Mouse (Mus musculus) intestine, embryonic 15.5 days (tissue): ENCODE measurements around the gene Grwd1. TPM values are rescaled to one million over a fixed set of nuclear protein-coding genes. Genes with fewer than 3 reads are reported as not detected.
A peak's percentile ranks its signal among the peaks of the same experiment; 100 is the strongest.

Experiments
- ATAC-seq: fragments of 200-750 bp; cut with Nextera tagmentation; 2 replicates; pipeline ENCODE4 v1.8.0; 2017; ENCODE audit warnings: moderate TSS enrichment, moderate library complexity
- H3K27ac ChIP-seq: fragments of 300-500 bp; sonication (generic); 2 replicates; pipeline ENCODE4 v1.5.1; 2015; ENCODE audit warnings: mild to moderate bottlenecking, inconsistent platforms
- H3K27me3 ChIP-seq: fragments of 300-500 bp; sonication (generic); replicated peaks from 2 replicates; pipeline ENCODE4 v1.6.1; 2015; ENCODE audit warnings: inconsistent platforms
- H3K36me3 ChIP-seq: fragments of 300-500 bp; sonication (generic); 2 replicates; pipeline ENCODE4 v1.6.1; 2015; ENCODE audit warnings: inconsistent platforms
- H3K4me1 ChIP-seq: fragments of 300-500 bp; sonication (generic); replicated peaks from 2 replicates; pipeline ENCODE4 v1.6.1; 2015; ENCODE audit warnings: inconsistent platforms
- H3K4me2 ChIP-seq: fragments of 300-500 bp; sonication (generic); replicated peaks from 2 replicates; pipeline ENCODE4 v1.6.1; 2015; ENCODE audit warnings: mild to moderate bottlenecking, inconsistent platforms
- H3K4me3 ChIP-seq: fragments of 300-500 bp; sonication (generic); replicated peaks from 2 replicates; pipeline ENCODE4 v1.5.1; 2015; ENCODE audit warnings: inconsistent platforms
- H3K9ac ChIP-seq: fragments of 300-500 bp; sonication (generic); 2 replicates; pipeline ENCODE4 v1.6.1; 2015; ENCODE audit warnings: inconsistent platforms
- H3K9me3 ChIP-seq: fragments of 300-500 bp; sonication (generic); 2 replicates; pipeline ENCODE4 v1.6.1; 2016; ENCODE audit warnings: inconsistent platforms
- WGBS: fragments of 180-500 bp; shearing (Covaris S2); methylation state at CpG from one replicate; pipeline ENCODE4 v1.1.7; 2015; 5-methylcytosine and 5-hydroxymethylcytosine counted together
- polyA plus RNA-seq: library from polyadenylated mRNA; unstranded; fragments of >200 nt; fragmentation: Nextera tagmentation; extraction: Ambion mirVana; gene quantifications from 2 replicates; pipeline ENCODE4 v1.2.1, GENCODE M21; 2015

Gene Grwd1
- polyA plus RNA-seq, 1 experiment from 2014 or later: 71.3 TPM

DNA sequence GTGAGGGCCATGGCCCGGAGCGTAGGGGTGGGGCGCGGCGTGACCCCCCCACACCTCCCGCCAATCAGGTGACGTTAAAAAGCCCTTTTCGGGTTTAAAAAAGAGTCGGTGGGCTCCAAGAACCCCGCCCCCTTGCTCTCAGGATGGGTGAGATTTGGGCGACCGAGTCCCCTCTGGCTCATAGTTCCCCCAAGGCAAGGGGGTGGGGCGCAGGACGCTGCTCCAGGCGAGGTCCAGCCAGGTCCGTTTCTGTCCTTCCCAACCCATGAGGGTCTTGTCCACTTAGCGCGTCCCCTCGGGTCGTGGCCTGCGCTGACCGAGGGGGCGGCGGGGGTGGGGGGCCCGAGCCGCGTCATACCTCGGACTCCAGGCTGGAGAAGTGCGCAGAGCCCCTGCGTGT lies 1.7 kb upstream of the Grwd1 start:
- Histone ChIP-seq H3K4me2 (peak overlapping the region; percentile 80), H3K4me1 (peaks cover 26% of the 10 kb centered on the region), H3K27me3 (peaks cover 45% of the 10 kb centered on the region), H3K9ac (0 out of 2 replicates have a peak overlapping the region, but pooled peaks have one; percentile 44), H3K36me3 (peaks cover 9% of the 10 kb centered on the region), H3K27ac (no peak overlapping the region), H3K9me3 (no peaks in the 10 kb centered on the region), H3K4me3 (peak overlapping the region; percentile 46)
- no peak for ATAC-seq
- 9% methylated on average over 30 of the region's 30 CpGs for WGBS

DNA sequence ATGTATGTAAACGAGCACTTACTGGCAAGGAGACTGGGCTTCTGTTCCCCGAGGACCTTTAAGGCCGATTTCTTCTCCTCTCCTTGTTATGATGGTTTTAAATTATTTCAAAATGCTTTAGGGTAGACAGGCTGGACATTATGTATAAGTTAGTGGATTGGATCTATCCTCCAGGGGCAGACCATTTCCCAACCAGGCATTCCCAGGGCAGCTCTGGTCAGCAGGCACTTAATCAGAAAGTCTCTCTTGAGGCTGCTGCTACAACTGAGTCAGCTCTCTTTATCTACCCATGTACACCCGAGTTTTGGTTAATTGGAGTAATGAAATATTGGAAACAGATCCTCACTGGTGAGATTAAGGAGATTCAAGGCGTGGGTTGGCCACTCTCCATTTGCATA lies 383 bp upstream of the Grwd1 start:
- H3K4me2 ChIP-seq: peak overlapping the region; percentile 67
- H3K4me3 ChIP-seq: peak overlapping the region; percentile 80
- H3K36me3 ChIP-seq: peaks cover 22% of the 10 kb centered on the region
- WGBS: 26% methylated on average over 5 of the region's 5 CpGs
- H3K4me1 ChIP-seq: peaks cover 26% of the 10 kb centered on the region
- no peak overlapping the region for H3K27ac ChIP-seq
- H3K9ac ChIP-seq: peak overlapping the region; percentile 63; the same call in 1 of the 2 replicates
- ATAC-seq: peak; percentile 13; the same call in 1 of the 2 replicates
- no peaks in the 10 kb centered on the region for H3K9me3 ChIP-seq
- peaks cover 45% of the 10 kb centered on the region for H3K27me3 ChIP-seq

DNA sequence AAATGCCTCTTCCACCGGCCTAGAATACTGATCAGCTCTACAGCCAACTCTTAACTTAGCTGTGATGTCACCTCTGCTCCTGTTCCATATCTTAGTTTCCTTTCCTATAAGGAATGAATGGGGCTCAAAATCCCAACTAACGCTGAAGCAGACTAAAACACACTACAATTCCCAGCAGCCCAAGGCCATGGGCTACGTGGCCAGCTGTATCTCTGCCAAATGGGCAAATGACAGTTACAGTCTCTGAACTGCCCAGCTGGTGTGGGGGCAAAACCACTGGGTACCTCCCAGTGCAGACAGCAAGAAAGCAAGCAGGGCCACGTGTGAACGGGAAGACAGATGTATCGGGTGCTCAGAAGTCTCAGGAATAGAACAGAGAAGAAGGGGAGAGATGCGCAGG lies 4.1 kb downstream of the Grwd1 start:
- no peak overlapping the region for H3K4me3 ChIP-seq
- peaks cover 47% of the 10 kb centered on the region for H3K36me3 ChIP-seq
- no peak overlapping the region for H3K9ac ChIP-seq
- H3K27me3 ChIP-seq: peaks cover 5% of the 10 kb centered on the region
- no peak overlapping the region for H3K4me2 ChIP-seq
- H3K27ac ChIP-seq: no peak overlapping the region
- peaks cover 10% of the 10 kb centered on the region for H3K4me1 ChIP-seq
- no peak for ATAC-seq
- no peaks in the 10 kb centered on the region for H3K9me3 ChIP-seq
- WGBS: 92% methylated on average over 7 of the region's 7 CpGs

DNA sequence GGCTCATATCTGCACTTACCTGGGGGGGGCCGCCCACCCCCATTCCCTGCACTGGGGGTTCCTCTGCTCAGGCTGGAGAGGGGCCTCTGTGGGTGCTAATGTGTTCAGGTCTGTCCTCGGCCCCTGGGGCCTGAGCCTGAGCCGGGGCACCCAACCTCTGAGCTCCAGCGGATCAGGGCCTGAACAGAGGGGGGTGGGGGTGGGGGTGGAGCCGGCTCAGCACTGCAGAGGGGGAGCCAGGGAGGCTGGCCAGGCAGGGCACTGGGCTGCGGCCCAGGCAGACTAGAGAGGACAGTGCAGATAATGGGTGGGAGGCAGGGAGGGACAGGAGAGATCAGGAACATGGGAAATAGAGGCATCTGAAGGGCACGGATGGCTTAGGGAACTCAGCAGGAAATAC lies 6.1 kb downstream of the Grwd1 start, which contains the start of gene Kcnj14:
Gene Kcnj14 (minus strand): TSS at position 185 of the 400 bp plus-strand sequence.
- 62% methylated on average over 7 of the region's 7 CpGs for WGBS
- peaks cover 47% of the 10 kb centered on the region for H3K36me3 ChIP-seq

GRCm38 (mm10) chr7:45820913-45821312 lies 9.8 kb downstream of the Grwd1 start:
- ATAC-seq: no peak
- Histone ChIP-seq H3K4me3 (no peak overlapping the region), H3K4me2 (no peak overlapping the region), H3K36me3 (peaks cover 23% of the 10 kb centered on the region), H3K4me1 (peaks cover 4% of the 10 kb centered on the region; the same call in 1 of the 2 replicates), H3K27ac (no peak overlapping the region), H3K27me3 (no peaks in the 10 kb centered on the region), H3K9me3 (no peaks in the 10 kb centered on the region), H3K9ac (no peak overlapping the region)

More for the DNA sequence above, 6.1 kb downstream of the Grwd1 start, which contains the start of gene Kcnj14:
- no peaks in the 10 kb centered on the region for H3K27me3 ChIP-seq
- H3K9me3 ChIP-seq: no peaks in the 10 kb centered on the region
- H3K4me1 ChIP-seq: peaks cover 7% of the 10 kb centered on the region; the same call in 1 of the 2 replicates
- no peak for ATAC-seq
- no peak within 1 kb of the TSS for H3K27ac ChIP-seq
- no peak within 1 kb of the TSS for H3K4me3 ChIP-seq
- H3K4me2 ChIP-seq: no peak within 1 kb of the TSS
- no peak within 1 kb of the TSS for H3K9ac ChIP-seq

- peaks cover 13% of the 10 kb centered on the region; the same call in 1 of the 2 replicates for H3K36me3 ChIP-seq
- H3K9me3 ChIP-seq: no peaks in the 10 kb centered on the region
- H3K27me3 ChIP-seq: no peaks in the 10 kb centered on the region
- H3K27ac ChIP-seq: no peak overlapping the region
- H3K4me3 ChIP-seq: peak overlapping the region; percentile 9; the same call in 1 of the 2 replicates
- no peak overlapping the region for H3K9ac ChIP-seq
- H3K4me2 ChIP-seq: peak overlapping the region; percentile 48
- H3K4me1 ChIP-seq: peaks cover 11% of the 10 kb centered on the region; the same call in 1 of the 2 replicates
- 0 out of 2 replicates have a peak, but pooled peaks have one; percentile 27 for ATAC-seq
- 15% methylated on average over 25 of the region's 25 CpGs for WGBS
Measured at GRCm38 (mm10) chr7:45819843-45820242, 10.9 kb downstream of the Grwd1 start.

DNA sequence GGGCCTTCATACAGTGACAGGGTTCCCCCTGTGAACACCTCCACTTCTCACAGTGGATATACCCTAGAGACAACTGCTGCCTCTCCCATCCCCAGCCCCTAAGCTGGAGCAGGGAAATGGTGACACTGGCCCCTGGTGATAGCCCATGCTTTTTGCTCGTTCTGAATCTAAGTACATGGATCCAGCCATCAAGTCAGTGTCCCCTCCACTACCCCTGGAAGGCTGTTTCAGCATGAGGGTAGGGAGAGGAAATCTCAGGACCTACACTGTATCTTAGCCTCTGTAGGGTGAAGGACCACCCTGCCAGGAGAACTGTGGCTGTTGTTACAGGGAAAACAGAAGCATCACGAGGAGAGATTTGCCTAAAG lies 14.8 kb downstream of the Grwd1 start:
- no peak for ATAC-seq
- H3K4me3 ChIP-seq: no peak overlapping the region
- H3K36me3 ChIP-seq: peaks cover 20% of the 10 kb centered on the region
- H3K9ac ChIP-seq: no peak overlapping the region
- peaks cover 29% of the 10 kb centered on the region for H3K4me1 ChIP-seq
- WGBS: 64% methylated on average over 2 of the region's 2 CpGs
- no peak overlapping the region for H3K4me2 ChIP-seq
- H3K9me3 ChIP-seq: no peaks in the 10 kb centered on the region
- no peak overlapping the region for H3K27ac ChIP-seq
- no peaks in the 10 kb centered on the region for H3K27me3 ChIP-seq

GRCm38 (mm10) chr7:45815323-45815983 lies 15.3 kb downstream of the Grwd1 start:
- no peaks in the 10 kb centered on the region for H3K9me3 ChIP-seq
- H3K4me3 ChIP-seq: no peak overlapping the region
- 65% methylated on average over 10 of the region's 10 CpGs for WGBS
- no peak for ATAC-seq
- no peak overlapping the region for H3K9ac ChIP-seq
- peaks cover 29% of the 10 kb centered on the region for H3K4me1 ChIP-seq
- no peaks in the 10 kb centered on the region for H3K27me3 ChIP-seq
- H3K36me3 ChIP-seq: peaks cover 25% of the 10 kb centered on the region
- no peak overlapping the region for H3K27ac ChIP-seq
- H3K4me2 ChIP-seq: 0 out of 2 replicates have a peak overlapping the region, but pooled peaks have one; percentile 62

DNA sequence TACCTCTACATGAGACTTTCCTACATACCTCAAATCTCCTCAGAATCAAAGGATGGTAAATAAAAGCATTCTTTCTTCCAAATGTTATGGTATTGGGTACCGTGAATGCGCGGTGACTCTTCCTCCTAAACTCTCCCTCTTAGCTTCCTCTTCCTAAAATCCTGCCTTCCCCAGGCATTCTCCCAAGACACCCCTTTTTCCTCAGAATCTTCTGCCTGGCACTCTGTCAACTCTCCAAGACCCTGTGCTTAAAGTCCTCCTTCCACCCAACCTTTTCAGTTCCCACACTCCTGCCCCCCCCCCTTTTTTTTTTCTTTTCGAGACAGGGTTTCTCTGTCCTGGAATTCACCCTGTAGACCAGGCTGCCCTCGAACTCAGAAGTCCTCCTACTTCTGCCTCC lies 15.9 kb downstream of the Grwd1 start:
- Histone ChIP-seq H3K9me3 (no peaks in the 10 kb centered on the region), H3K4me1 (peaks cover 27% of the 10 kb centered on the region), H3K9ac (no peak overlapping the region), H3K36me3 (peaks cover 30% of the 10 kb centered on the region), H3K27ac (no peak overlapping the region), H3K4me2 (peak overlapping the region; percentile 62), H3K27me3 (no peaks in the 10 kb centered on the region), H3K4me3 (peak overlapping the region; percentile 27)
- ATAC-seq: no peak
- 4% methylated on average over 5 of the region's 5 CpGs for WGBS

DNA sequence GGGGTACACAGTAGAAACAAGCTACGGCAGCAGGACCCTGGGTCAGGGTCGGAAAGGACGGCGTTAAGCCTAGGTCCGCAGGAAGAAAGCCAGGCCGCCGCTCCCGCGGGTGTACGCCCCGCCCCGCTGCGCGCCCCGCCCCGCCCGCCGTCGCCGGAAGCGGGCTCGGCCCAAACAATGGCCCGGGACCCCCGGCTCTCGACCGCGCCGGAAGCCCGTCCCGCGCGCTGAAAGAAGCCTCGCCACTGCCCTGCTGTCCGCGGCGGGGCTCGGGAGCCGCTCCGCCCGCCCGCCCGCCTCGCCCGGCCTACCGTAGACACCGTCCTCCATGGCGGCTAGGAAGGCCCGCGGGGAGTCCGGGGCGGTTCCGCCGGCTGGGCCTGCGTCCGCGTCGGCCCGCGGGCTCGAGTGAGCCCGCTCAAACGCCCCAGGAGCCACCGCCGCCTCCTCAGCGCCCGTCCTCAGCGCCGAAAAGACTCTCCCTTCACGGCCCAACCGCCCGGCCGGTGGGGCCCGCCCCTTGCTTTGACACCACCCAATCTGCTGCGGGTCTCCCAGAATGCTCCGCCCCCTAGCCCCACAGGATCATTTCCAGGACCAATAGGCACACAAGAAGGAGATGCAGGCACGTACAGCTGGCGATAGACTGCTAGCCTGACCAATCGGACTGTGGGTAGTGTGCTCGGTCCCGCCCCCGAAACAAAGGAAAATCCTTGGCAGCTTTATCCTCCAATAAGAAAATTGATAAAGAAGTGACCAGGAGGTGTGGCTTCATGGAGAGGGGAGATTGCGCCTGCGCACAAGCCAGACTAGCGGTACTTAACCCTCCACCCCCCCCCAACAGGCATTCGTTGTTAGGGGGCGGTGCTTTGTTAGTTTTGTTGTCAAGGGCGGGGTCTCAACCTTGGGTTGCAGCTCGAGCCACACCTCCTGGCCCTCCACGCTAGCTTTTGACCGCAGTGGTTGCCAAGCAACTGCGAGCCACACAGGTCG lies 16.7 kb downstream of the Grwd1 start, which contains the start of gene Cyth2:
Gene Cyth2 (minus strand): TSS at position 795 of the 993 bp plus-strand sequence.
- H3K9me3 ChIP-seq: no peaks in the 10 kb centered on the region
- peak within 1 kb of the TSS; percentile 72 for H3K4me2 ChIP-seq
- H3K4me3 ChIP-seq: peak within 1 kb of the TSS; percentile 88
- under 1% methylated on average over 91 of the region's 92 CpGs for WGBS
- peaks cover 26% of the 10 kb centered on the region for H3K4me1 ChIP-seq
- peak within 1 kb of the TSS; percentile 99 for H3K27ac ChIP-seq
- peaks cover 37% of the 10 kb centered on the region for H3K36me3 ChIP-seq
- ATAC-seq: peak; percentile 99
- peak within 1 kb of the TSS; percentile 96 for H3K9ac ChIP-seq
- H3K27me3 ChIP-seq: no peaks in the 10 kb centered on the region

DNA sequence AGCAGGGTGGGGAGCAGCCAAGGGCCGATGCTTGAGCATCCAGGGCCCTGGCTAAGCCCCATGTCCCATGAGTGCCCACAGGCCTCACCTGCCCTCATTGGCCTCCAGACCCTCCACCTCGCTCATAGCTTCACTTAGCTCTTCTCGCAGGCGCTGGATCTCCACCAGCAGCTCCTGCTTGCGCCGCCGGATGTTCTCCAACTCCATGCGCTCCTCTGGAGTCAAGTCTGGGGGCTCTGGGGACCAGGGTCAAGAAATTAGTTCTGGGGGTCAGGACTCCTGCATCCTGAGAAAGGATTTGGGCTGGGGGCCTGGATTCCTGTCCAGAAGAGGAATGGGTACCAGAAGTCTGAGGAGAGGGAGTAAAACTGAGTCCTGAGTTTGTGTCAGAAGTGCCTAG lies 17.8 kb downstream of the Grwd1 start:
- 80% methylated on average over 8 of the region's 8 CpGs for WGBS
- Histone ChIP-seq H3K27ac (no peak overlapping the region), H3K9me3 (no peaks in the 10 kb centered on the region), H3K27me3 (no peaks in the 10 kb centered on the region), H3K4me3 (peak overlapping the region; percentile 88), H3K36me3 (peaks cover 47% of the 10 kb centered on the region), H3K9ac (peak overlapping the region; percentile 96), H3K4me1 (peaks cover 31% of the 10 kb centered on the region), H3K4me2 (peak overlapping the region; percentile 72)
- ATAC-seq: no peak
